Mouse (Mus musculus): ENCODE measurements around the gene Zfp316.

Gene Zfp316

DNA sequence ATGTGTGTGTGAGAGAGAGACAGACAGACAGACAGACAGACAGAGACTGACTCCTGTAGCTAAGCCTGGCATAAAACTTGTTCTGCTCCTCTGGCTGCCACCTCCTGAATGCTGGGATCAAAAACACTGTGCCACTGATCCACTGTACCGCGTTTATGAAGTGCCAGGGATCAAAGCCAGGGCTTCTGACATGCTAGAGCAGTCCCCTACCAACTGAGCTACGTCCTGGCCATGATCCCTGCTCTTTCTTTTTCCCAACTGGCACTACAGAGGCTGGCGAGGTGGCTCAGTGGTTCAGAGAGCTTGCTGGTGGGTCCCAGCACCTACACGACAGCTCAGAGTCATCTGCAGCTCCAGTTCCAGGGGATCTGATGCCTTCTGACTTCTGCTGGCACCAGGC is 5.9 kb upstream of the Zfp316 start:
- DNase-seq: no peak

DNA sequence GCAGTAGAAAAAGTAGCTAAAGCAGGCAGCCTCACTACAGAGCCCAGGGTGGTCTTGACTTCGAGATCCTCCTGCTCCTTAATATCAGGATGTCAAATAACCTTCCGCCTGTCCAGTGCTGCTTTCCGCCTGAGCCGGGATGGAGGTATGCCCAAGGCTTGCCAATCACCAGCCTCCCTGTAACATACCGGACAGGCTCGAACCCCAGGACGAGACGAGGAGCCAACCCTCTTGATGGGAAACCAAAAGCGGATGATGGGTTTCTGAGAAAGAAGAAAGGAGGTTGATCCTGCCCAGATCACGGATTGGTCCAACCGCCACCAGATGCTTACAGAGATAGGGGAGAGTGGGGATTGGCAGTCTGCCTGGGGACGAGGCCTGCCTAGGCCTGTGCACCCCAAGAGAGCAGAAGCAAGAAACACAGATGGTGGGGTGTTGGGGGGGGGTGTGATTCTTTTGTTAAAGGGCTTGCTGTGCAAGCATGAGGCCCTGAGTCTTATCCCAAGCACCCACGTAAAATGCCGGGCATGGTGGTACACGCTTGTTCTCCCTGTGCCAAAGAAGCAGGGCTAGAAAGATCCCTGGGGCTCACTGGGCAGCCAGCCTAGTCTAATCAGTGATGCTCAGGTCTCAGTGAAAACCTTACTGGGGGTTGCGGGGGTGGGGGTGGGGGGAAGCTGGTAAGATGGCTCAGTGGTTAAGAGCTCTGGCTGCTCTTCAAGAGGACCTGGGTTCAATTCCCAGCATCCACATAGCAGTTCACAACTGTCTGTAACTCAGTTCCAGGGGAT is 2.9 kb upstream of the Zfp316 start:
- no peak for DNase-seq

DNA sequence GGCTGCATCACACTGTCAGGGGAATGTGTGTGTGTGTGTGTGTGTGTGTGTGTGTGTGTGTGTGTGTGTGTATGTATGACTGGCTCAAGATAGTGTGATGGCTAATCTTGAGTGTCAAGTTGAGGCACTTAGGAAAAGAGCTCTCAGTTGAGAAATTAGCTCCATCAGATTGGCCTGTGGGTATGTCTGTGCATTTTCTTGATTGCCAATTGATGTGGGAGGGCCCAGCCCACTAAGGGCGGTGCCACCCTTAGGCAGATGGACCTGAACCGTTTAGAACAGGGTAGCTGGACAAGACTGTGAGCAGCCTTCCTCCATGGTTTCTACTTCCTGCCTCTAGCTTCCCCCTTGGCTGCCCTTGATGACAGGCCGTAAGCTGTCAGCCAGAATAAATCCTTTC is 2.3 kb upstream of the Zfp316 start:
- no peak for DNase-seq

DNA sequence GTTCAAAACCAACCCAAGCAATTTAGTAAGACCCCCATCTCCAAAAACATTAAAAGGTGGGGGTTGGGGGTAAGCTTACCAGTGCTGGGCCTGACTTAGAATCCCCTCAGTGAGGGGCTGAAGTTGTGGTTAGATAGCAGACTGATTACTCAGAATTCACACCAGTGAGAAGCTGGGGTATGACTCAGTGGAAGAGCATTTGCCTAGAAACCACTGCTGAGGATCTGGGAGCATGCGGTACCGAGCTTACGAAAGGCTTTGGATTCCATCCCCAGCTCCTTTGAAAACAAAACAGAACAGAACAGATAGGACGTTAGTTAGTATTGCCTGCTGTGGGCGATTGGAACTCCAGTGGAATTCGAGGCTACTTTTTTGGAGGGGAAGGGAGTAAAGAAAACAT is 1.8 kb upstream of the Zfp316 start:
- DNase-seq: no peak

DNA sequence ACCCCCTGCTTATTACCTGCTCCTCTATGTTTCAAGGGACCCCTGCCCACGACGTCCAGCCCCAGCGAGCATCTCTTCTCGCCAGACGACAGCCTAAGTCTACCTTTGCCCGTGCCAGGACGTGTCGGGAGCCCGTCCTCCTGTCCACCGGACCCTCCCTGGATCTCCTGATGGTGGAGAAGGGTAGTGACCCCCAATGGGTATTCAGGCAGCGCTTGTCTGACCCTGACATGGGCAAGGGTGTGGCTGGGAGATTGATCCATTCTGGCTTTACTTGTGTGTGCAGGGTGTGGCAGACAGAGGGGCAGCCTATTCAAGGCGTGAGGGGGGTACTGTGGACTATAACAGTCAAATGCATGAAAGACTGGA is 313 bp upstream of the Zfp316 start:
- DNase-seq: no peak

DNA sequence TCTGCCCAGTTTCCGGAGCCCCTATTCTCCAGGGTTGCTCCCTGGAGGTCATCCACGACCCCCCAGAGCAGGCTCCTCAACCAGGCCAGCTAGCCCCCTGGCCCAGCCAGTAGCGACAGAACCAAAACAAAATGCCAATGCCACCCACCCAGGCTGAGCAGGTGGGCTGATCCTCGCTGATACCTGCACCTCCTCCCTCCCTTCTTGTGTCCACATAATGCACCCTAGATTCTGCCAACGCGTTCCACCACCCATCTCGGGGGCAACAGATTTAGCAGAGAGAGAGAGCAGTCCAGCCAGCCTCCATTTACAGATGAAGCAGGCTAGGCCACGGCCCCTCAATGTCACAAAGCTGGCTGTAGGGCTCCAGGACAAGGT is 848 bp downstream of the Zfp316 start:
- DNase-seq: no peak

DNA sequence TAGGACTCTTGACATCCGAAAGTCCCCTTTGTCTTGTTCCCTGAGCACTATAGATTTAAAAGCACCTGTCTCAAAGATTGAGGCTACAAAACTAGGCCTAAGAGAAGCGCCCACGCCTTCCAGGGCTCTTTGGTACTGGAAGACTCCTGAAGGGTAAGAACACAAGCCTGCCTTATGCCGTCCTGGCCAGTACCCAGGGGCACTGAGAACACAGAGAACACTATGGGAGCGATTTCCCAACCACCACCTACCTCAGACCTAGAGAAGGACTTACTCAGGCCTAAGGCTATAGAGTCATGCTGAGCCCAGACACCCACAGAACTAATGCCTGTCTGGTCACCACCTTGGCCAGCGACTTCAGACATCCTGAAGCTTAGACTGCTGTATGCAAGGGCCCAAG is 3.0 kb downstream of the Zfp316 start:
- DNase-seq: no peak

DNA sequence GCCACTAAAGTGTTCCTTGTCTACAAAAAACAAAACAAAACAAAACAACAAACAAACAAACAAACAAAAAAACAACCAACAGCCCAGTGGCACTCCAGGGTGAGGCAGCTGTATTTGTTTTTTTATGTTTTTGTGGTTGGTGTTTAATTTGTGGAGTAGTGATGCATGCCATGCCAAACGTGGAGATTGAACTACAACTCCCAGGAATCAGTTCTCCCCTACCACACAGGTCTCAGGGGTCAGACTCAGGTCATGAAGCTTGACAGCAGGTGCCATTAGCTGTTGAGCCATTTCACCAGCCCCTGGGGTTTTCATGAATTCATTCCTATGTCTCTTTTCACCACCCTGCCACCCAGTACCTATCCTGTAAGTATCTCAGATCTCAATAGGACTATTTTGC is 4.4 kb downstream of the Zfp316 start:
- no peak for DNase-seq

DNA sequence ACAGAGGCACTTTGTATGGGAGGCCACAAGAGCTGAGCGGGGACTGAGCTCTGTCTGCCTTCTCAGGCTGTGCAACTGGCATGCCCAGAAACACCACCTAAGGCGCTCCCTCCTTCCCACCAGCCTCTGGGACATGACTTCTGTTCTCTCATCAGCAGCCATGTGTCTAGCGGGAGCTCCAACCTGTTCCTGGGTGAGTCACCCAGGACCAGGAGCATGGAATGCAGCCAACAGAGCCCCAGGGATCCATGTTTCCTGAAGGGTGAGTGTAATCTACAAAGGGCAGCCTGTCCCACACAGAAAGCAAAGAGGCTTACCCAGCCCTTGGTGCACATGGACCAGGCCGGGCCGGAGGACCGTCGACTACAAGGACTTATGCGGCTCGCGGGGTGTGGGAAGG is 5.1 kb downstream of the Zfp316 start:
- DNase-seq: no peak

DNA sequence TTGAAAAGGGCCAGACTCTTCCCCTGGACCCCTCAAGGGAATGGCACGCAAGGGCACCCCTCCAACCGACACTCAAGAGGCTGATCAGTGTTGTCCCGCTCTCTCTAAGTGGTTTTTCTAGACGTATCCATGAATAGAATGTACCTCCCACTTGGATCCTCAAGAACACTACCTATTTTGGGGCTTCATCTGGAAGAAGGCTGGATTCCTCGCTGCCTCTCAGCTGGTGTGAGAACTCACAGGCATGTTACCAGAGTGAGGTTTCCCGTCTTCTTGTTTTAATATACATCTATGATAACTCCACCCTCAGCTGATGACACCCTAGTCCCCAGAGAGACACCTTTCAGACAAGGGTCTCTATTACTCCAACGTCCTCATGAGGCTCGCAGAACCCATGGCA is 8.2 kb downstream of the Zfp316 start:
- no peak for DNase-seq

DNA sequence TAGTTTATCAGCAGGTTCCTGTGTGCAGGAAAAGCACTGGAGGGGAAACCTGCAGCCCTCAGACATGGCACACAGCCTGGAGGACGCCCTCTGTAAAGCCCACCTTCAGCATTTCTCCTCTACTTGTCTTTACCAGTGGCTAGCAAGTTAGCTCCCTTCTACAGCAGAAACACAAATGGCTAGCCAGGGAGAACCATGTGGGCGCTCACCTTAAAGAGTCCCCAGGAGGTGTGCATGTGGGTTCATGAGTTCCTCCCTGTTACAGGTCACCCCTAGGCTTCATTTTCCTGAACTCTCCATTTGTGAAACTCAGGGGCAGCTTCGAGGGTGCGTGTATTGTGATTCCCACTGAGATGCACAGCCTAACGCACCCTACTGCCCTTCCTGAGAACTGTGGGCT is 14.0 kb downstream of the Zfp316 start:
- DNase-seq: no peak

DNA sequence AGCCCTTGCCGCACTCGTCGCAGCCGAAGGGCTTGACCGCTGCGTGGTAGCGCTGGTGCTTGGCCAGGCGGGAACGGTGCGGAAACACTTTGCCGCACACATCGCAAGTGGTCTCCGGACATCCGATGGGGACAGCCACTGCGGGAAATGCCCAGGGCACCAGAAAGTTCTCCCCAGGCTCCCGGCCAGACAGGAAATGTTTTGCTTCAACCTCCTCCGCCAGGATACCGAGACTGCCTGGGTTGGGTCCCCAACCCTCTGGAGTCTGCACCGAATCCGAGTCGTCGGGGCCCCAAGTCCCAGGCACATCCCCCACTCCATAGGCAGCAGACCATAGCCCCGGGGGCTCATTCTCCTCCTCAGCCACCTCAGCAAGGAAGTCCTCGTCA is 14.7 kb downstream of the Zfp316 start:
- no peak for DNase-seq

DNA sequence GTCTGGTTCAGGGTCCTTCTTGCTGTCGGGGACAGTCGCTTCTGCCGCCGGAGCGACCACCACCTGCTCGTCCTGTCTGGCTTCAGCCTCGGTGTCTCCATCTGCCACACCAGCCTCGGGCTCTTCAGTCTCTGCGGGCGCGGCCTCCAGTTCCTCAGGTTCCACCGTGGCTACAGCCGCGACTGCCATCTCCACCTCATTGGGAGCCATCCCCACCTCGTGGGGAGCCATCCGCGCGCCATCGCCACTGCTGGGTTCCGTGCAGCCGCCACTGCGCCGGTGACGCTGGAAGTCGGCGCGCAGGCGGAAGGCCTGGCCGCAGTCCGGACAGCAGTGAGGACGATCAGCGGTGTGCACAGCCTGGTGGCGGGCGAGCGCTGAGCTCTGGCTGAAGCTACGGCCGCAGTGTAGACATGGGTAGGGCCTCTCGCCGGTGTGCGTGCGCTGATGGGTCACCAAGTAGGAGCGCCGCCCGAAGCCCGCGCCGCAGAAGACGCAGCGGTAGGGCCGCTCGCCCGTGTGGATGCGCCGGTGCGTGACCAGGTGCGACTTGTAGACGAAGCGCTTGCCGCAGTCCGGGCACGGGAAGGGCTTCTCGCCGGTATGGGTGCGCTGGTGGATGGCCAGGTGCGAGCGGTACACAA is 15.2 kb downstream of the Zfp316 start:
- DNase-seq: no peak

DNA sequence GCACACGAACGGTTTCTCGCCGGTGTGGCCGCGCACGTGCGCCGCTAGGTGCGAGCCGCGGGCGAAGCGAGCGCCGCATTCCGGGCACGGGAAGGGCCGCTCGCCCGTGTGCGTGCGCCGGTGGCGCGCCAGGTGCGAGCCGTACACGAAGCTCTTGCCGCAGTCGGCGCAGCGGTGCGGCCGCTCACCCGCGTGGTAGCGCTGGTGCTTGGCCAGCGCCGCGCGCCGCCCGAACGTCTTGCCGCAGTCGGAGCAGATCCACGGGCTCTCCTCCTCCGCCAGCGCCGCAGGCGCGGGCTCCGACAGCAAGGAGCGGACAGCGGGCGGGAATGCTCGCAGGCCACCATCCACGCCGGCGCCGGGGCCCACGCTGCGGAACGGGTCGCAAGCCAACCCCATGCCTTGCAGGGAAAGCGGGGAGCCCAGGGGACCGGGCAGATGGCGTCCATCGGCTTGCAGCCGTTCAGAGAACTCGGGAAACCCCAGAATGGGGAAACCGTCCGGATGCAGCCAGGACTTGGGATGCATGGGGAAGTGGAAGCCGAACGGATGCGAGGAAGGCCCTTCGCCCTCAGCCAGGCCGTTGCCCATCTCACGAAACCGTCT is 15.8 kb downstream of the Zfp316 start:
- no peak for DNase-seq

DNA sequence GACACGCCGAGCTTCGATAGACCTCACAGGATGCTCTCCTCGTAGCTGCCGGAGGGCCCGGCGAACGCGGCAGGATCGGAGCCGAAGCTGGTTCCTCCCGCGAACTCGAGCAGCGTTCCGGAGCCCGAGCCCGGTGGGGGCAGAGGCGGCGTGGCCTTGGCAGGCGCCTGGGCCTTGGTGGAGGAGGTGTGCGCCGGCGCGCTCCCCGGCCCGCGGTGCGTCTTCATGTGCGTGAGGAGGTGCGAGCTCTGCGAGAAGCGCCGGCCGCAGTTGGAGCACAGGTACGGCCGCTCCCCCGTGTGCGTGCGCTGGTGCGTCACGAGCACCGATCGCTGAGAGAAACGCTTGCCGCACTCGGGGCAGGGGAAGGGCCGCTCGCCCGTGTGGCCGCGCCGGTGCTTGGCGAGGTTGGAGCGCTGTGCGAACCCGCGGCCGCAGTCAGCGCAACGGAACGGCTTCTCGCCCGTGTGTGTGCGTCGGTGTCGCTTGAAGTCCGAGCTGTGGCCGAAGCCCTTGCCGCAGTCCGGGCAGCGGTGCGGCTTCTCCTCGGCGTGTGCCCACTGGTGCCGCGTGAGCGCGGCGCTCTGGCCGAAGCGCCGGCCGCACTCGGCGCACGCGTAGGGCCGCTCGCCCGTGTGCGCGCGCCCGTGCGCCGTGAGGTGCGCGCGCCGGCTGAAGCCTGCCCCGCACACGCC is 16.5 kb downstream of the Zfp316 start:
- DNase-seq: no peak

DNA sequence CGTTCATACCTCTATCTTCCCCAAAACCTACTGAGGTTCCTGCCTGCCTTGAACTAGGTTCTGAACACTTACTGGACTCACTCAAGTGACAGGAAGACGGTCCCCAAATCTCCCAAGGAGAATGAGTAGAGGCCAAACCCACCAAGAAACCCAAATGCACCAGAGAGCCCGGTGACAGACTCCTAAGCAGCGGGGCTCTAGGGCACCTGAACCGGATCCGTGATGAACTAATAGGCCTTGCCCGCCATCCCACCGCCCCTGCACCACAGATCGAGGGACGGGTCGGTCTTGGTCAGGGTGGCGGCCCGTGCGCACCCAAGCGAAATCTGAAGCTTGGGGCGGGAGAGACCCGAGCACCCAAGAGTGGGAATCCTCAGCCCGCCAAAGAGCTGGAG is 17.0 kb downstream of the Zfp316 start:
- no peak for DNase-seq

DNA sequence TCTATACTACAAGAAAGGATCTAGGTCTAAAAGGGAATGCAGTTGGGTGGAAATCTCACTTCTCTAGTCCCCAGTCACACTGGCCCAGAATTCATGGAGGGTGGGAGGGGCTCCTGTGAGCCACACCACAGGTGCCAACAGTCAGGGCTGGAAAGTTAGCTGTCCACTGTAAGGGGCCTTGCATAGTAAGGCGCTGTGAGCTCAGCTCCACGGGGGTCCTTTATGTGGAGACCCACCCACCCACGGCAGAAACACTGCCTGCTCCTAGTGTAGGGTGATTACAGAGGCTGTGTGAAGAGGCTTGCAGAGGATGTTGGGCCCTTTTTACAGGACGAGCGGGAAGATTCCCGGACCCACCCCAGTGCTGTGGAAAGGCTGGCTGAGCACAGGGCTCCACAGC is 17.8 kb downstream of the Zfp316 start:
- no peak for DNase-seq

DNA sequence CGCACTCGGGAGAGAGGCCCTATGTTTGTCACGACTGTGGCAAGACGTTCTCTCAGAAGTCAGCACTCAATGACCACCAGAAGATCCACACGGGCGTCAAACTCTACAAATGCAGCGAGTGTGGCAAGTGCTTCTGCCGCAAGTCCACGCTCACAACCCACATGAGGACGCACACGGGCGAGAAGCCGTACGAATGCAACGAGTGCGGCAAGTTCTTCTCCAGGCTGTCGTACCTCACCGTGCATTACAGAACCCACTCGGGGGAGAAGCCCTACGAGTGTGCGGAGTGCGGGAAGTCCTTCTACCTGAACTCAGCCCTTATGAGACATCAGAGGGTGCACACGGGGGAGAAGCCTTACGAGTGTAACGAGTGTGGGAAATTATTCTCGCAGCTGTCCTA is 24.9 kb downstream of the Zfp316 start:
- no peak for DNase-seq

DNA sequence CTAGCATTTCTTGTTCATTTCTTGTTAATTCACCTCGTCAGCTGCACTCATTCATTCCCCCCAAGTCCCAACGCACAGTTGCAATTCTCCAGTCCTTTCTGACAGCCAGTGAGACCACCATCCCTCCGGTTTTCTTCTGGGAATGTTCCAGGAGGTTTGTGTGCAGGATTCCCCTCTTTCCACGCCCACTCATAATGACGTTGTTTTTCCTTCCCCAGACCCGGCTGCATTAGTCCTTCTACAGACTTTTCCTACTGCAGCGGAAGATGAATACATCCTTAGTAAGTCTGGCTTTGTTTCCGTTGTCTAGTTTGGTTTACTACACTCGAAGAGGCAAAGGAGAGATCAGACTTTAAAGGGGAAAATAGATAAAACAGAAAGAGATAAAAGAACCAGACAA is 33.8 kb downstream of the Zfp316 start:
- no peak for DNase-seq

DNA sequence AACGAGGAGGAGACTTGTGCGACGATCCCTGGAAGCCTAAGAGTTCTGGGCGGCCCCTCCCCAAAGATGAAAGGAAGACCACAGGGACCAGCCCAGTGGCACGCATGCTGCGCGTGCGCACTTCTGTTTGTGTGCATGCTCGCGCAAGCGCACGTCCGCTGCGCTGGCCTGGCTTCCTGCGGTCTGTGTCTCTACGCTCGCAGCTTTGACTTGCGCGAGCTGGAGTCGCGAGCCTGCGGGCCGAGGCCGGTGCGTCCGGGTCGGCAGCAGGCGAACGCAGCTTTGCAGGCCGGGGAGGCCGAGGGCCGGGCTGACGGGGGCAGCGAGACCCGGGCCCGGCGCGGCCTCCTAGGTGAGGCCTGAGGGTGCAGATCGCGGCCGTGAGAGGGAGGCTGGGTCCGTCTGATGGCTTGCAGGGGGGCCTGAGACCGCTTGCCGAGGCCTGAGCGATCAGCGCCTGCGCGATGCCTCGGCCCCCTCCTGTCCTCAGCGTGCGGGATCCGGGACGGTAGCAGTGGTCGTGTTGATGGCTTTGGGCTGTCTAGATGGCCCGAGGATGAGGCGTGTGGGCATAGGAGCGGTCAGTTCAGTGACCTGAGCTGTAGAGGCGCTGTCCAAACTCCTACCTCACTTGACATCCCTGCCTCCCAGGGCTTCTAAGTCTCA is 34.7 kb downstream of the Zfp316 start, which contains the start of gene Zfp12:
TSS of gene Zfp12 (plus strand) at position 136 of the 666 bp plus-strand sequence.
- DNase-seq: peak; percentile 95

DNA sequence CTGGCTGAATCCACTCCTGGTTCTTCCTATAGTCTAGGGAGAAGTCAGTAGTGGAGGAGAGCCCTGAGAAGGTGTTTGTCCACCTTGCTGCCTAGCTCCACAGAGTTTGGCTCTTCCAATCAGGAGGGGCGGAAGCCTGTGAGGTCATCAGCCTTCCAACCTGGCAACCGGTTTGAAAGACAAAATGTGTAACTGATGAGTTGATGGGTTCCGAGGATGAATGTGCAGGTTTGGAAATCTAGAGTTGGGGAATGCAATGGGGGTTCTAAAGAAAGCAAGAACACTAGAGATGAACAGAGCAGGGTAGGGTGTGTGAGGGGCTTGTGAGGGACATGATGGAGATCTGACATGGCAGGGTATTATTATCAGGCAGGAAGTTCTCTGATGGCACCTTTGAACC is 43.0 kb downstream of the Zfp316 start, which contains the start of gene Spdye4a:
TSS of gene Spdye4a (minus strand) at position 101 of the 400 bp plus-strand sequence.
- DNase-seq: no peak

DNA sequence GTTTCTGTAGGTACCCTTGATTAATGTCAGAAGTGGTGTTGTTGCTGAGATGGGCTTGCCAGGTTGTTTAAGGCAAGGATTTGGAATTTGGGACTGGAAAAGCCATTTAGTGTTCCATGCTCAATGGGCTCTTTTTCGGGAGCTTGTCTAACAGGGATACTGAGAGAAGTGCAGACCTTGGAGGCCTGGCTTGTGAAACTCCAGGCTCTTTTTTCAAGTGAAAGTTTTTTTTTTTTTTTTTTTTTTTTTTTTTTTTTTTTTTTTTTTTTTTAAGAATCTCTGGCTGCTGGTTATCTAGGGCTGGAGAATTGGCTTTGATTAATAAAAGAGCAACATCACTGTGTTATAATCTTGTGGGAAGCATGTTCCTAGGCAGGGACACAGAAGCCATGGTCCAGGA is 47.5 kb downstream of the Zfp316 start:
- DNase-seq: no peak

DNA sequence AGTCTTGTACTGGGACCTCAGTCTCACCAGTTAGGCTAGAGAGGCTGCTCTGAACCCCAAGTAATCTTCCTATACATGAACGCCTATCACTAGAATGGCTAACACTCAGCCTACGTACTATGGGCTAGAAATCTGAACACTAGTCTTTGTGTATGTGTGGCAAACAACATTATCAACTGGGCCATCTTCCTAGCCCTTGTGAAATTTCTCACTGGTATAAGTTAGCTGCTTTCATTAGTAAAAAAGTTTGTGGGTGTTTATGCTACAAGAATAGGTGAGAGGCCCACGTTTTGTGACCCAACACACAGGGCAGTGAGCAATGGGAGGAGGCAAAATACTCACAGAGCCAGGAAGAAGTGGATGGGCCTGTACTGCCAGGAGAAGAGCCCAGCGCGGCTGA is 48.8 kb downstream of the Zfp316 start:
- DNase-seq: no peak

Data from kidney, adult 18-20 months (tissue).